ENCODE assay signal across 10 mouse cellular contexts in genomic region chr16:29434712-29435111, GRCm38 (mm10). TPM values are rescaled to one million over a fixed set of nuclear protein-coding genes. Genes with fewer than 3 reads are reported as not detected.
DNase-seq lines count a peak whose midpoint lies in the region; ATAC-seq and TF ChIP-seq lines count a peak whose summit lies in the region.
"Had no signal": no experiment of that assay in that cellular context is flagged by ENCODE, and none has a peak within 500 bp of the region (broad histone marks: within the 10 kb centered on the region; RNA-seq: fewer than 3 reads in every experiment).

No protein-coding gene starts in this region.

- H3K9ac ChIP-seq in forebrain, embryonic 13.5 days, result no peak overlapping the region
- H3K9ac ChIP-seq: embryonic facial prominence, embryonic 15.5 days; liver, embryonic 15.5 days had no signal

- TF ChIP-seq POLR2A in kidney, adult 2 months (IDR thresholded peaks at IDR 0.05; ENCODE audit: low read depth, low read length), result no peak
- no peak for TF ChIP-seq POLR2A in lung, adult 2 months (IDR thresholded peaks at IDR 0.05; ENCODE audit: borderline replicate concordance, extremely low read depth, low read depth, low read length)

- H3K27ac ChIP-seq in forebrain, embryonic 13.5 days, result no peak overlapping the region
- H3K27ac ChIP-seq in kidney, adult 2 months (ENCODE audit: insufficient read depth, low read depth, low read length), result no peak overlapping the region
- H3K27ac ChIP-seq: embryonic facial prominence, embryonic 15.5 days; liver, embryonic 15.5 days had no signal

- TF ChIP-seq CTCF in kidney, adult 2 months (conservative IDR thresholded peaks at IDR 0.05; ENCODE audit: insufficient read depth, insufficient read length, low read depth, low read length), result peak; percentile 71
- peak; percentile 63 for TF ChIP-seq CTCF in lung, adult 2 months (IDR thresholded peaks at IDR 0.05; ENCODE audit: insufficient read depth, low read length)

- DNase-seq in ovary, adult 18-20 months (ENCODE audit: low spot score), result peak; percentile 3
- DNase-seq in ovary, postnatal 10 days (ENCODE audit: low spot score), result no peak
- peak; percentile 8 for DNase-seq in c-Kit-positive CD71-negative TER-119-negative erythroid progenitor cells, embryonic 14.5 days (ENCODE audit: low read depth)
- peak; percentile 33 for DNase-seq in kidney, adult 2 months
- peak; percentile 20 for DNase-seq in lung, adult 2 months
- peak; percentile 73 for DNase-seq in retina, embryonic 14.5 days (ENCODE audit: low spot score)
- no peak for DNase-seq in spleen, postnatal 4 days (ENCODE audit: low spot score in 2 of 2)

- ATAC-seq in forebrain, embryonic 13.5 days, result peak; percentile 88

- no peaks in the 10 kb centered on the region for H3K4me1 ChIP-seq in forebrain, embryonic 13.5 days
- H3K4me1 ChIP-seq in kidney, adult 2 months (ENCODE audit: control insufficient read depth, insufficient read depth, low read length), result no peaks in the 10 kb centered on the region
- H3K4me1 ChIP-seq in lung, adult 2 months (ENCODE audit: control insufficient read depth, insufficient read depth, low read length), result no peaks in the 10 kb centered on the region
- H3K4me1 ChIP-seq: embryonic facial prominence, embryonic 15.5 days; liver, embryonic 15.5 days had no signal

- no peaks in the 10 kb centered on the region for H3K27me3 ChIP-seq in forebrain, embryonic 13.5 days
- H3K27me3 ChIP-seq in kidney, adult 2 months (replicated peaks; ENCODE audit: control insufficient read depth, insufficient read depth, low read length), result no peaks in the 10 kb centered on the region
- H3K27me3 ChIP-seq: embryonic facial prominence, embryonic 15.5 days; liver, embryonic 15.5 days had no signal

- WGBS in forebrain, embryonic 13.5 days, result 9% methylated on average over 5 of the region's 5 CpGs
- whole genome bisulfite sequencing in kidney, adult 2 months, result 16% methylated on average over 5 of the region's 5 CpGs
- 18% methylated on average over 5 of the region's 5 CpGs for WGBS in lung, adult 2 months

- no peak overlapping the region for H3K4me2 ChIP-seq in forebrain, embryonic 13.5 days
- H3K4me2 ChIP-seq: embryonic facial prominence, embryonic 15.5 days; liver, embryonic 15.5 days had no signal

- no peak overlapping the region for H3K4me3 ChIP-seq in forebrain, embryonic 13.5 days
- H3K4me3 ChIP-seq in kidney, adult 2 months (ENCODE audit: insufficient read depth, low read depth, low read length), result no peak overlapping the region
- no peak overlapping the region for H3K4me3 ChIP-seq in lung, adult 2 months (replicated peaks; ENCODE audit: extremely low read depth, low read depth, low read length)
- H3K4me3 ChIP-seq: embryonic facial prominence, embryonic 15.5 days; liver, embryonic 15.5 days had no signal

- no peaks in the 10 kb centered on the region for H3K9me3 ChIP-seq in forebrain, embryonic 13.5 days (replicated peaks)
- H3K9me3 ChIP-seq: embryonic facial prominence, embryonic 15.5 days; liver, embryonic 15.5 days had no signal

- no peaks in the 10 kb centered on the region for H3K36me3 ChIP-seq in forebrain, embryonic 13.5 days (ENCODE audit: poor library complexity, severe bottlenecking)
- H3K36me3 ChIP-seq in kidney, adult 2 months (ENCODE audit: control insufficient read depth, insufficient read depth, low read length), result no peaks in the 10 kb centered on the region
- H3K36me3 ChIP-seq: embryonic facial prominence, embryonic 15.5 days; liver, embryonic 15.5 days had no signal

RNA-seq across cellular contexts. Expression of gene Atp13a5, which starts 56.2 kb away (rescaled TPM):
- polyA plus RNA-seq in forebrain, embryonic 13.5 days (2015; fragmentation: Nextera tagmentation; extraction: Ambion mirVana), result 0.19 and 0.27 TPM in 2 replicates
- polyA plus RNA-seq in kidney, adult 2 months (2012; rRNA removed), result not detected in 2 replicates
- polyA plus RNA-seq in lung, adult 2 months (2012; rRNA removed), result 0.05 and 0.07 TPM in 2 replicates

Comparison
In these comparisons a context has a peak if more than half of its experiments do, and no peak if none do; other contexts are left out.
1. DNase-seq: peak in ovary, adult 18-20 months (single experiment), c-Kit-positive CD71-negative TER-119-negative erythroid progenitor cells, embryonic 14.5 days (single experiment), kidney, adult 2 months (single experiment), lung, adult 2 months (single experiment) and retina, embryonic 14.5 days (single experiment); none in ovary, postnatal 10 days (single experiment) and spleen, postnatal 4 days (0 of 2).